8 mouse cellular contexts compared by ENCODE assay signal in the genomic region with DNA sequence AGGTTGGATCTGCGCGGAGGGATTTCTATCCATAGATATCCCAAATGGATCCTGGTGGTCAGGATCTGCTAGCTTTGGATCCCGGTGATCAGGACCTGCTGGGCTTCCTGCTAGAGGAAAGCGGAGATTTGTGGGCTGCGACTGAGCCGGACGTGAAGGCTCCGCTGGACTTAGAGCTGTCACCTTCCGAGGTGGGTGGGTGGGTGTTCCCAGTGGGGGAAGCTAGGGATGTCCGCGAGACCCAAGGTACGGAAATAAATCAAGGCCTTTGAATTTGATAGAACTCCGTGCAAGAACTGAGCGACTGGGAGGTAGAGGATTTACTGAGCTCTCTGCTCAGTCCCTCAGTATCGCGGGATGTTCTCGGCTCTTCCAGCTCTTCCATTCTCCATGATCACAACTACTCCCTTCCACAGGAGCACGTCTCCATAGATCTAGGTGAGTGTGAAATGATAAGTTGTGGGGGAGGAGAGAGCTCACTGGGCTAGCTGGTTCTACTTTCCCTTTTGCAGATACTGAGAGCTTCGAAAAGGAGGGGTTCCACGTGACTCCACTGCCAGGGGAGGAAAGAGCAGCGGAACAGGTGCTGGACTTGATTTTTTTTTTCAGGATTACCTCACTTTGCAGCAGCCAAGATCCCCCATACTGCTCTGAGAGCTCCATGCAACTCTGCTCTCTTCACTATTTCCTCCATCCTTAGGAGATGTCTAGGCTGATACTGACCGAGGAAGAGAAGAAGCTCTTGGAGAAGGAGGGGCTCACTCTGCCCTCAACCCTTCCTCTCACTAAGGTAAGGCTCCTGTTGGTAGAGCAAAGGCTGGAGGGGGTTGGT. TPM values are rescaled to one million over a fixed set of nuclear protein-coding genes. Genes with fewer than 3 reads are reported as not detected.
DNase-seq lines count a peak whose midpoint lies in the region; ATAC-seq lines count a peak whose summit lies in the region.

No protein-coding gene starts in this region.

- ATAC-seq in heart, embryonic 15.5 days (replicated peaks; ENCODE audit: insufficient number of reproducible peaks, insufficient read depth, low FRiP score, low read depth) = no peak
- ATAC-seq in granulocyte monocyte progenitor cell, adult 5-6 weeks (replicated peaks; ENCODE audit: poor library complexity, severe bottlenecking) = no peak

- peak overlapping the region; percentile 99 for H3K27ac ChIP-seq in heart, embryonic 15.5 days
- H3K27ac ChIP-seq in hindbrain, embryonic 10.5 days = peak overlapping the region; percentile 96

- no peak for DNase-seq in heart, adult 9 months (ENCODE audit: low spot score in 2 of 2)
- DNase-seq in R1 (ENCODE audit: low read depth, low spot score) = peak; percentile 33
- DNase-seq in hindbrain, embryonic 10.5 days (ENCODE audit: low spot score) = no peak
- peak; percentile 36 for DNase-seq in lung, postnatal 36 days
- no peak for DNase-seq in right cerebral cortex, postnatal 4 days
- no peak for DNase-seq in testis, postnatal 14 days (ENCODE audit: low spot score)

- 3% methylated on average over 22 of the region's 22 CpGs for WGBS in heart, embryonic 15.5 days
- 8% methylated on average over 22 of the region's 22 CpGs for WGBS in hindbrain, embryonic 10.5 days

- H3K9me3 ChIP-seq in heart, embryonic 15.5 days (replicated peaks) = no peaks in the 10 kb centered on the region
- H3K9me3 ChIP-seq in hindbrain, embryonic 10.5 days = no peaks in the 10 kb centered on the region

- H3K4me1 ChIP-seq in heart, embryonic 15.5 days (replicated peaks) = peaks cover 45% of the 10 kb centered on the region
- H3K4me1 ChIP-seq in hindbrain, embryonic 10.5 days (replicated peaks) = peaks cover 47% of the 10 kb centered on the region

- H3K4me3 ChIP-seq in heart, embryonic 15.5 days = peak overlapping the region; percentile 73
- peak overlapping the region; percentile 87 for H3K4me3 ChIP-seq in hindbrain, embryonic 10.5 days

- peaks cover 35% of the 10 kb centered on the region for H3K36me3 ChIP-seq in heart, embryonic 15.5 days
- H3K36me3 ChIP-seq in hindbrain, embryonic 10.5 days = peaks cover 47% of the 10 kb centered on the region

- H3K4me2 ChIP-seq in heart, embryonic 15.5 days = peak overlapping the region; percentile 78

- peak overlapping the region; percentile 94 for H3K9ac ChIP-seq in heart, embryonic 15.5 days

- H3K27me3 ChIP-seq in heart, embryonic 15.5 days = no peaks in the 10 kb centered on the region
- no peaks in the 10 kb centered on the region for H3K27me3 ChIP-seq in hindbrain, embryonic 10.5 days (ENCODE audit: insufficient read depth, poor library complexity, severe bottlenecking)

RNA-seq across cellular contexts. Expression of a gene that starts 0.5 kb away (rescaled TPM):
- polyA plus RNA-seq in heart, embryonic 15.5 days (2015; fragmentation: Nextera tagmentation; extraction: Ambion mirVana) = 76.3 and 77.6 TPM in 2 replicates
- polyA plus RNA-seq in hindbrain, embryonic 10.5 days (2016; fragmentation: Nextera tagmentation; extraction: Ambion mirVana) = 52.8 and 58.9 TPM in 2 replicates
- 167 and 198 TPM in 2 replicates for total RNA-seq in granulocyte monocyte progenitor cell, adult 5-6 weeks (2014; fragmentation: Nextera tagmentation)
- total RNA-seq in granulocyte monocyte progenitor cell, adult 5-6 weeks (2017) = 251 and 299 TPM in 2 replicates

RNA-seq across cellular contexts. Expression of a gene that starts 0.9 kb away (rescaled TPM):
- polyA plus RNA-seq in heart, embryonic 15.5 days (2015; fragmentation: Nextera tagmentation; extraction: Ambion mirVana) = 53.1 and 61.3 TPM in 2 replicates
- polyA plus RNA-seq in hindbrain, embryonic 10.5 days (2016; fragmentation: Nextera tagmentation; extraction: Ambion mirVana) = 40.7 and 53.3 TPM in 2 replicates
- total RNA-seq in granulocyte monocyte progenitor cell, adult 5-6 weeks (2014; fragmentation: Nextera tagmentation) = 10.5 and 13.4 TPM in 2 replicates
- total RNA-seq in granulocyte monocyte progenitor cell, adult 5-6 weeks (2017) = 24.9 and 25.7 TPM in 2 replicates

RNA-seq across cellular contexts. Expression of a gene that starts 15.5 kb away (rescaled TPM):
- polyA plus RNA-seq in heart, embryonic 15.5 days (2015; fragmentation: Nextera tagmentation; extraction: Ambion mirVana) = 14.6 and 22.0 TPM in 2 replicates
- 20.3 and 25.6 TPM in 2 replicates for polyA plus RNA-seq in hindbrain, embryonic 10.5 days (2016; fragmentation: Nextera tagmentation; extraction: Ambion mirVana)
- total RNA-seq in granulocyte monocyte progenitor cell, adult 5-6 weeks (2014; fragmentation: Nextera tagmentation) = 28.1 and 30.8 TPM in 2 replicates
- total RNA-seq in granulocyte monocyte progenitor cell, adult 5-6 weeks (2017) = 9.9 and 10.9 TPM in 2 replicates

RNA-seq across cellular contexts. Expression of a gene that starts 15.7 kb away (rescaled TPM):
- 17.5 and 22.2 TPM in 2 replicates for polyA plus RNA-seq in heart, embryonic 15.5 days (2015; fragmentation: Nextera tagmentation; extraction: Ambion mirVana)
- 28.0 and 36.3 TPM in 2 replicates for polyA plus RNA-seq in hindbrain, embryonic 10.5 days (2016; fragmentation: Nextera tagmentation; extraction: Ambion mirVana)
- total RNA-seq in granulocyte monocyte progenitor cell, adult 5-6 weeks (2014; fragmentation: Nextera tagmentation) = 10.6 and 19.0 TPM in 2 replicates
- 7.8 and 8.4 TPM in 2 replicates for total RNA-seq in granulocyte monocyte progenitor cell, adult 5-6 weeks (2017)

RNA-seq across cellular contexts. Expression of a gene that starts 21.3 kb away (rescaled TPM):
- polyA plus RNA-seq in heart, embryonic 15.5 days (2015; fragmentation: Nextera tagmentation; extraction: Ambion mirVana) = 0.20 and 1.5 TPM in 2 replicates
- 0.88 and 1.0 TPM in 2 replicates for polyA plus RNA-seq in hindbrain, embryonic 10.5 days (2016; fragmentation: Nextera tagmentation; extraction: Ambion mirVana)
- not detected in 2 replicates for total RNA-seq in granulocyte monocyte progenitor cell, adult 5-6 weeks (2014; fragmentation: Nextera tagmentation)
- total RNA-seq in granulocyte monocyte progenitor cell, adult 5-6 weeks (2017) = not detected in 2 replicates

Comparison
In these comparisons a context has a peak if more than half of its experiments do, and no peak if none do; other contexts are left out.
1. DNase-seq: peak in R1 (single experiment) and lung, postnatal 36 days (single experiment); none in heart, adult 9 months (0 of 2), hindbrain, embryonic 10.5 days (single experiment), right cerebral cortex, postnatal 4 days (single experiment) and testis, postnatal 14 days (single experiment).